Mouse (Mus musculus): ENCODE data around the gene Gm10271.

Gm10271 gene

DNA sequence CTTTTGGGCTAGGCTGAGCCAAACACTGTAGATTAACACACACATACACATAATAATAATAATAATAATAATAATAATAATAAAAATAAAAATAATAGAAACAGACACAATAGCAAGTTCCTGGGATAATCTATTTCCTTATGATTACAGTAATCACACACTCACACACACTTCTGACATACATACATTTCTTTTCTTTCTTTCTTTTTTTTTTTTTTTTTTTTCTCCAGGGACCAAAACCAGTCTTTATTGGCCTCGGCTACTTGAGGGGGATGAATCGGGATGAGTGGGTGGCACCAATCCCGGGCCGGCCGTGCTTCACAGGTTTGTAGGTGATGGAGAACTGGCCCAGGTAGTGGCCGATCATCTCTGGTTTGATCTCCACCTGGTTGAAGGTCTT lies at the start of gene Gm10271:
TSS of gene Gm10271 (minus strand) at position 101 of the 400 bp plus-strand sequence.
- DNase-seq, result no peak

DNA sequence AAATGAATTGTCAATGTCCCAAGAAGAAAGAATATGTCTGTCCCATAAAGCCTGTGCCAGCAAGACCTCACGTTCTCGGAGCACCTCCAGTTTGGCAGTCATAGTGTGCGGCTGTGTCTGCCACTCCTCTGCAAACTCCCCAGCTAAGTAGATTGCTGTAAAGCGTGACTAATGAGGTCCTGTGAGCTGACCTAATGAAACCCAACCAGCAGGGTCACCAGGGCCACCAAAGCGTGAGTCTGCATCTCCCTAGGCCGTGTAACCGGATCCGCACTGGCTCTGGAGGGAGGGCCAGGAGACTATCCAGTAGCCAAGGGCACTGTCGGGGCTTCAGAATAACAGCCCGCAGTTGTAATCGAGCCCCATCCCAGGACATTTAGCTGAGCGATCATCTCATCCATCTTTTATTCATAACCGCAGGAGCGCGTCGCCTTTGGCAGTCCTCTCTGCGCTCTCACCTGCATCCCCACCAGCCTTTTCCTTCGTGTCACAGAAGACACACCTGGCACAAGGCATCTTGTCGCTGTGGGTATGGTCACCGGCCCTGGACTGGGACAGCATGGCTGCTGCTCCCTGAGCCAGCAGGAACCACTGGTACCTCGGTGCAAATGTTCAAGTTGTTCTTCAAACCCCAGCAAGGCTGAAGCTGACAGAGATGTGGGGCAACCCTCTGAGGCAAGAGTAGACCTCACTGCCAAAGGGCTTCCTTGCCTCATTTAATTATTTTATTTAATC lies 48.8 kb upstream of the Gm10271 start:
- DNase-seq, result no peak

DNA sequence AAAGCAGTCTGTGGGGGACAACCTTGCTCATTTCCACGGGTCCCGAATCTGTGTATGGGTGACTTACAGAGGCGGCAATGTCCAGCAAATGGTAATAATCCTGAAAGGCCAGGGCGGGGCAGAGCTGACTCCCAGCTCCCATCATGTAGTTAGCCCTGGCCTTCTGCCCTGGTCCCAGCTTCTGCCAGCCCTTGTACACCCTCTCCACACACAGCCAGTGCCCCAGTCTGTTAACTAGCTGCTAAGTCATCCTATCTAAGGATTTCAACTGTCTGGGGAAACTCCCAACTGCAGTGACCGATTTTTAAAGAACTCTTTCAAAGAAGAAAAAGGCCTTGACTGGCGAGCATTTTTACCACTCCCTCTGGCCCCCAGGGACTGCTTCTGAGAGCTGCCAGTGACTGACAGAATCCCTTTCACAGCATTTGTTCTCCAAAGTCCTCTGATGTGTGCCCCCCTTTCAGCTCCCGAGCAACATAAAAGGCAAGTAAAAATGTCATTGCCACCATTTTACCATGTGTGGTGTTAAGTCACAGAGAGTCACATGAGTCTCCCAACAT lies 46.0 kb upstream of the Gm10271 start:
- DNase-seq, result no peak

DNA sequence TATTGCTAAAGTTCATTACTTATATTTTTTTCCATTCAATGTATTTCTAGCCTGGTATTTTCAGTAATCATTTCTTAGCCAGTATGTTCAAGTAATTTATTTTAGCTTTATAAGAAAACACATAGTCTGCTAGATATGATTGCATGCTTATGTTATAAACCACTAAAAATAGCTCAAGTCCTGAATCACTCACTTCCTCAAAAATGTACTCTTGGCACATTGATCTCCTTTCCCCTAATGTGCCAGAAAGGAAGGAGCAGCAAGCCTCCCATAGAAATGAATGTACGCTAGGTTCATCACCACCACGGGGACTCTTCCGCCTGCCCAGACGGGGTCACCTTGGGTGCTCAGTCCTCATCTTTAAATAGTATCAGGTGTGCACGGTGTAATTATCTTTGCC lies 42.2 kb upstream of the Gm10271 start:
- no peak for DNase-seq

DNA sequence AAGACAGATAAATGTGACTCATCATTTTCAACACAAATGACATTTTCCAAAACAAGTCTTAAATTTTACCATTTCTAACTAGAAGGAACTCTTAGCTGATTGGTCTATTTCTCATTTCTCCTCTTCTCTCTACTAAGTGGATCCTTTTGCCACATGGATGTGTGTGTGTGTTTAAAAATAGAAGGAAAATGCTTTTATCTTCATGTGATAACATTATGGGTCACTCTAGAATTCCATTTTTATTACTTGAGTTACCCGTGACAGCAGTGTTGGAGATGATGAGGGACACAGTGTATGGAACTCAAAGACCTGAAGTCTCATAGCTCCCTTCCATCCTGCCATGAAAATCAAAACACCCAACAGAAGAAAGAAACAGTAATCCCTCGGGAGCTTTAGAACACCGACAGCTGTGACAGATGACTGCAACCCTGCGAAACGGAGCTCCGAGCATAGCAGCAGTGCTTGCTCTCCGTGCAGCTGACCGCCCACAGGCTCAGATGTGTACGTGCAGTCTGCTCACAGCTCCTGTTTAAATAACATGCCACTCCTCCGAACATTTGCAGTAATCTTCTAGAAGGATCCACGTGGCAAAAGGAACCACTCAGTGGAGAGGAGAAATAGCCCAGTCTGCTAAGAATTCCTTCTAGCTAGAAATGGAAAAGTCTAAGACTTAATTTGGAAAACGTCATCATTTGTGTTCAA lies 41.4 kb upstream of the Gm10271 start:
- no peak for DNase-seq

DNA sequence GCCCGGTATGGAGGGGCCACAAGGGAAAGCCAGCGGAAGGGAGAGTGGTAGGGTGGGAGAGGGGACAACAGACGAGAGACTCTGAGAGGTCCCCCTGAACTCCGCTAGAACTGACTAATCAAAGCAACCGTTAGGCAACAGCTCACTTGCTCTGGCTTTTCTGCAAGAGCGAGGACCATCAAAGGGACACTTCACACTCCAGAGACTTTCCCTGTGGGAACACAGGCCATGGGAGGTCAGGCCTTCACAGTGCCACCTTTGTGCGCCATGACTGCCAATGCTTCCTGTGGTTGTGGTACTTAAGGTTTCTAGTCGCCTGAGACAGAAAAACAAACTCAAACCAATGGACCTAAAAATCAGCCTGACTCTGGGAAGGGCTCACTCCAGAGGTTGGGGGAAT lies 38.6 kb upstream of the Gm10271 start:
- no peak for DNase-seq

DNA sequence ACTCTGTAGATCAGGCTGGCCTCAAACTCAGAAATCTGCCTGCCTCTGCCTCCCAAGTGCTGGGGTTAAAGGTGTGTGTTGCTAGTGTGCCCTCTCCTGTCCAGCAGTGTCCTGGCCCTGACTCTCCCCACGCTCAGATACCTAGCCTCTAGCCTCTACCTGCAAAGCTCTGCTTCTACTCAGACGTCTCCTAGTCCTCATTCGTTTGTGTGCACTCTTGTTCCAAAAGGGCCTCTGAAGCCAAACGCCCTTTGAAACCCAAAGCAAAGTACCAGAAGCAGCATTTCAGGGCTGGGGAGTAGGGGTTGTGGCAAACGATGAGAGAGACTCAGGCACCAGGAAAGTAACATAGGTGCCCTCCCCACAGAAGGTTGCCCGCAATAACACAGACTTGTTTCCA lies 37.3 kb upstream of the Gm10271 start:
- no peak for DNase-seq

DNA sequence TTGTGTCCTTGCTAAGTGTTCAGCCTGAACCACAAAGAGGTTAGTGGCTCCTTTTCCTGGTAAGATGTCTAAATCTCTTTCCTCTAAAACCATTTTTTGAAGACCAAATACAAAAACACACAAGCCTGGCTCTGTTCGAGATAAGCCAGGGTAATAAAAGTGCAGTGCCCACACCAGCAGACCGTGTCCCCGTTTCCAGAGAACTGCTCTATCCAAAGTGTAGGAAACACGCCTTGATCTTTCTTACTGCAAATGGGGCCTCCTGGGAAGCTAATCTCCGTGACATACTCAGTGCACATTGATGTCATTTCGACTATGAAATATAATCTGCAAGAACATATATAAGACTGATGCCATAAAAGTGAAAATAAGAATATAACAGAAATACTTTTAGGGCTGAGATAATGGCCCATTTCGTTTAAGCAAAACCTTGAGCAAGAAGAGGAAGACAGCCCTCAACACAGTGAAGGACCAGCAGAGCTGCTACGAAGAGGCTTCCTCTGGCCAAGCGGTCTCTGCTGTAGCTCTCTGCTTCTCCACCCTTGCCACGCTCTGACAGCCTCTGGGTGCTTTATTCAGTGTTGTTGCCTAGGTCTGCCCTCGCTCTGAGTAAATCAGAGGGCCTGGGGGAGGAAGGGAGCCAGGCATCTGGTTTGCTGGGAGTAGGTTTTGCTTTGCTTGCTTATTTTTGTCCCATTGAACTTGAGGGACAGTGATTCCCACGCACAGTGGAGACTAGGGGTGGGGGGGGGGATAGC lies 33.5 kb upstream of the Gm10271 start:
- DNase-seq, result no peak

DNA sequence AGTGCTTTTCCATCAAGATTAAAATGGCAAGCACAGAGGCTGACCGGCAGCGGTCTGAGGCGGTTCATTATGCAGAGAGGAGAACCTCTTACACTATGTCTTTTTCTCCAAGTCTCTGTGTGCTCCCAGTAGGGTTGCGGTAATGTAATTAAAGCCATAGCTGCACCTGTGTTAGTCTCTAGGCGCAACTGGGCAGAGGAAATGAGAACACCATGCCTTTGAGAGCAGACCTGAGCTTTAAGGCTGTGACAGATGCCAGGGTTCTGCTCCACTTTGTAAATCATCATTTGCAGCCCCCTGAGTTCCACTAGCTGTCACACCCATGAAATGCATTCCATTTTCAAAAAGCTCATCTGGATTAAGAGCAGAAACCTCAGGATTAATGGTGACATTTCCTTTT lies 32.3 kb upstream of the Gm10271 start:
- no peak for DNase-seq

DNA sequence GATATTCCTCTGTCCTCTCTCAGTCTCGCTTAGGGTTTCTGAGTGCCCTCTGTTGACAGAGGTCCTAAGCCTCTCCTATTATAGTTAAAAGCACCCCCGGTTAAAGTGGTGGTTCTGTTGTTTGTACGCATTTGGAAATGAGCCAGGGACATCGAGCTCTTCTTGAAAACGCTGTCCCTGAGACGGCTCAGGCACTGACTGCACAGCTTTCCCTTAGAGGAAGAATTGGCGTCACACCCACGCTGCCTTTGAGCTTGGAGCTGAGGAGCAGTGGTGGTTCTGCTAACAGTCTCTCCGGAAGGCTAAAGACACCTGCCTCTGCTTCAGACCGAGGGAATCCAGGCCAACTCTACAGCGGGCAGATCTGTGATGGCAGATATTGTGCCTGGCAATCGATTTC lies 28.6 kb upstream of the Gm10271 start:
- no peak for DNase-seq

DNA sequence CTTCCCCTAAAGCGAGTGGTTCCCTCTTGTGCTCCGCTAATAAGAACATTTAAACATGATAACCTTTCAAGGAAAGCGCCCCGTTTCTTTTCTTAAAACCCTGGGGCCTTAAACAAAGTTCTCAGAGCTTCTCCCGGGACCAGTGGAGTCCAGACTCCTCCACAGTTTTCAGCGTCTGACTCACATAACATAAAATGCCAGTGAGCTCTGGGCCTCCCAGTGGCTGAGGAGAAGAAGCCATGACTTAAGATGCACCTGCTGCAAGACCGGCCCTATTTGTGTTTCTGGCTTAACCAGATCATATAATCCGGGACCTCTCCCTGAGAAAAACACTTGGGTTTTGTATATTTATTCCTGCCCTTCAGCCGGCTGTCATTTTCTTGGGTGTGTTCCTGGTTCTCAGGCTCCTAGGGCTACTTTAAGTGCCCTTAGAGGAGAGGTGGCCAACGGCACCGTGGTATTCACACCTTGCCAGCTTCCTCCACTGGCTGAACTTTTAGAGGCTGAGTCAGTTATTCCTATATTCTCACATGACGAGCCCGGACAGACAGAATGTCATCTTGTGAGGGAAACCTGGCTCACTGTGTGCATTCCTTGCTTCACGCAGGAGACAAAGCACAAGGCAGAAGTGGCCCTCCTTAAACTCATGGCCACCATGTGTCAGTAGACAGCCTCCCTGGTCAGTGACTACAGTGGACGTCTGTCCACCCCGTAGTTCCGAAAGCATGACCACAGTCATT lies 26.5 kb upstream of the Gm10271 start:
- DNase-seq, result no peak

DNA sequence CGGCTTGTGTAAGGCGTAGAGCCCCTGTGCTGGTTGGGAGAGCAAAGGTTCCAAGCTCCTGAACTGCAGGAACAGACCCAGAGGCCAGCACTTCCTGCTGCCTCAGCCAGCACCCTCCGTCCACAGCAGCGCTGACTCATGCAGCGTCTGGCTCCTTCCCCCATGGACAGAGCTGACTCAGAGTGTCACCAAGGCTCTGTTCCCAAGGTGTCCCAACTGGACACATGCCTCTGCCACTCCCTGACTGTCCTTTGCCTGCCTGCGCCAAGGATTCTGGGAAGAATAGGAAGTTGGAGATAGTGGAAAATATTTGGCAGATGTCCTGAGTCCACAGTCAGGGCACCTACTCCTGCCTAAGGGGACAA lies 23.8 kb upstream of the Gm10271 start:
- peak; percentile 78 for DNase-seq

DNA sequence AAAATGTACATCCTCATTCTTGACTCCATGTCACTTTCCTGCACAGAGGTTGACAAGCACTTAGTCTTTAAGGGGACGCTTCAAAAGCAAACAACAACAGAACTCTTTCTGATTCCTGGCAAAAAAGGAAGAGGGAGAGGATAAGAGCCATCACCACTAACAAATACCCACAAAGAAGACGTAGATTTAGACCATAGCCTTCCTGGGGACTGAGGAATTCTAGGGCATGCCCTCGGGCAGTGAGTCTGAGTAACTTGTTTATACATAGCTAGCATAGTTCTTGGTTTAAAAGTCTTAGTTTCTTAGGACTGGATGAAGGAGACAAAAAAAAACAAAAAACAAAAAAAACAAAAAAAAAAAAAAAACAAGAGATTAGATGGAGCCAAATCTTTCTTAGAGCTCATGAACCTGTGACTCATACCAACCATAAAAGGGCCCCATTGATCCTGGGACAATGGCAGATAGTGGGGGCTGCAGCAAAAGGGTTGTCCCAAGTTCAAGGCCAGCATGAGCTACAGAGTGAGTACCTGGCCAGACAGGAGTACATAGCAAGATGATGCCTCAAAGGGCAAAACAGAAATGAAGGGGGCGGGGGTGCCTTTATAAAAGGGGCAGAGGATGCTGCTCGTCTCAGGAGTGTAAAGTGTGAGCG lies 23.3 kb upstream of the Gm10271 start:
- peak; percentile 18 for DNase-seq

DNA sequence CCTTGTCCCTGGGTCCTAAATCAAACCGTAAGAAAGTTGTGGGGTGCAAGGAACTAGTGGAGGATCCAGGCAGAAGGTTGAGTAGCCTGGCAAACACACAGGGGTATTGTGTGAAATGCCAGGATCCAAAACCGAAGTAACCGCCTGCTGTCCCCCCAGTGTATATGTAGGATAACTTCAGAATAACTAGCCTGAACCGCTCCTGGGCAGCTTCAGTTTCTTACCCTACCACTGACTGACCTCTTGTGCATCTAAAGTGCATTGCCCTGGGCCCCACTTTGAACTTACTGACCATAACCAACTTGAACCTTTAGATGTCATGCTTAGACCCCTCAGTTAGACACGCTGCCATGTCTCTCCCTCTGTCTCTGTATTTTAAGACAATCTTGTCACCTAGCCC lies 22.8 kb upstream of the Gm10271 start:
- no peak for DNase-seq

DNA sequence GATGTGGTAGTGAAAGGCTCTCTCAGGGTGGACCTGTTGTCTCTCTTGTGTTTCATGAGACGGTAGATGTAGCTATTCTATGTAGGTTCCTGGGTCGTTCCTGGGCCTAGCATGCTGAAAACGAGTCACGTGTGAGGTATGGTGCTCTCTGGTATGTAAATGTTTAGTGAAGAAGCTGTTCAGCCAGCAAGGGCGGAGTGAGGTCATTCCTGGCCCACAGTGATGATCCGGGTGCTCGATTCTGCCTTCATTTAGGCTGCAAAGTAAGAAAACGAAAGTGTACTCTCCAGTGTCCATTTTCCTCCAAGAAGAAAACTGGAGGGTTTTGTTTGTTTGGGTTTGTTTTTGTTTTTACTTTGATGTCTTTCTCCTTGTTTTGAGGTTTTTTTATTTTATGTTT lies 21.6 kb upstream of the Gm10271 start:
- DNase-seq, result peak; percentile 21

DNA sequence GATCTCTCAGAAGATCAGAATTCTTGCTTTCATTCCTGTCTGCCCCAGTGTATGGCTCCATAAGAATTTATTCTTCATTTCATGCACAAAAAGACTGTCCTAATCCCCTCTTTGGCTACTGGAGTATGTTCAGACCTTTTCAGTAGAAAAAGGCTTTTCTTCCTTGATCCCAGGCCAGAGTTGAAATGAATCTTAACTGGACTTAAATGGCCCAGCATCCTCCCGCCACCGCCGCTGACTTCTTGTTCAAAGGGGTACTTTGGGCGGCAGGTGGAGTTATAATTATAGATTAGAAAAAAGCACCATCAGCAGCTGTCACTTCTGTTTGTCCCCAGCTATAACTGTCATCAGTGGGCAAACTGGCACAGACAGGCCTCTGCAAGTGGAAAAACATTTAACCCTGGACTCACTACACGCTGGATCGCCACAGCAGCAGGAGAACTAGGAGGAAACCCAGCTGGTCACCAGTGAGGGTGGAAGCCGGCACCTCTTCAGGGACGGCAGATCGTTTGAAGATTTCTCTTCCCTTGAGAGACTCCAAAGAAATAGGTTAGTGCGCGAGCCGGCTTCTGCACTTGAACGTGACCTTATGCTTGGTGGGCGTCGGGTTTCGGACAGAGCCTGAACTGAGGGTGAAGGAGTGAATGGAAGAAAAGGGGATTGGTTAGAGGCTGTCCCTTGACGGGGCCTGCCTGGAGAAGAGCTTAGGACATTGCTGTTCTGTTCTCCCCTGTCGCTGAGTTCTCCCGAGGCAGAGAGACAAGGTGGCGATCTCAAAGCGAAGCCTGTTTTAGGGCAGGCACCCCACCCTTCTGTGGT lies 14.1 kb upstream of the Gm10271 start, which contains the start of gene Best3:
TSS of gene Best3 (plus strand) at position 51 of the 819 bp plus-strand sequence.
- DNase-seq, result peak; percentile 16

DNA sequence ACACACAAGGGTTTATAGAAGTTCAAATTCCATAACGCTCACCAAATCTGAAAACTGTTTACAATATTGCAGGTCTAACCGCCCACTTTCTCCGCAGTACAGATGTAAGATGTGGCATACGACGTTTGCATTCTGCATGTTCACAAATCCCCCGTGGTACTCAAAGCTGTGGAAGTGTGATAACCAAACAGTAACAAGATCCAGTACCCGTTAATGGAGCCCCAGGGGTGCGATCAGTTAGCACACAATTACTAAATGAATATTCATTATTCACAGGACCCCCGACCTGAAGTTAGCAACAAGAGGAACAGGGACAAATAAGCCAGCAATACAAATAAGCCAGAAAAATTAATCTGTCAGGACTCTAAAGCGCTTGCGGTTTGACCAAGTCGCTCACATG lies 12.4 kb upstream of the Gm10271 start:
- no peak for DNase-seq

DNA sequence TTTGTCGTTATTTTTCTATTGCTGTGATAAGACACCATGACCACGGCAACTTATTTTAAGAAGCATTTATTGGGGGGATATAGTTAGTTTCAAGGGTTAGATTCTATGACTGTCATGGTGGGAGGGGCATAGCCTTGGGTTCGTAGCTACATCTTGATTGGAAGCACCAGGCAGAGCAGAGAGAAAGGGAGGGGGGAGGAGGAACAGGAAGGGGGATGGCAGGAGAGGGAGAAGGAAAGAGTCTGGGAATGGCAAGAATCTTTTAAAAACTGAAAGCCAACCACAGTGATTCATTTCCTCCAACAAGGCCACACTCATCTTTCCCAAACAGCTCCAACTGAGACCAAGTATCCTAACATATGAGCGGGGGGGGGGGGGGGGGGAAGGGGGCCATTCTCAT lies 10.1 kb upstream of the Gm10271 start:
- DNase-seq, result no peak

DNA sequence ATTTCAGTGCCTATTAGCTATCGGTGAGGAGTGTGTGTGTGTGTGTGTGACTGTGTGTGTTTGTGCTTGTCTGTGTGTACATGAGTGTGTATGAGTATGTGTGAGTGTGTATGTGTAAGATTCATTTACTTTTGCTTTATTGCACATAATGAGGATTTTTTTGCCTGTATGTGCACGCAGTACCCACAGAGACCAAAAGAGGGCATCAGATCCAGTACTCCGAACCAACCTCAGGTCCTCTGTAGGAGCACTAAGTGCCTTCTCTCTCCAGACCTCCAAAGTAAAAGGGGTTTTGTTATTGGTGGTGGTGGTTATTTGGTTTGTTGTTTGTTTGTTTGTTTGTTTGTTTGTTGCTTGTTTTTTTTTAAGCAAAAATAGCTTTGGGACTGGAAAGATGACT lies 8.5 kb upstream of the Gm10271 start:
- DNase-seq, result peak; percentile 64

DNA sequence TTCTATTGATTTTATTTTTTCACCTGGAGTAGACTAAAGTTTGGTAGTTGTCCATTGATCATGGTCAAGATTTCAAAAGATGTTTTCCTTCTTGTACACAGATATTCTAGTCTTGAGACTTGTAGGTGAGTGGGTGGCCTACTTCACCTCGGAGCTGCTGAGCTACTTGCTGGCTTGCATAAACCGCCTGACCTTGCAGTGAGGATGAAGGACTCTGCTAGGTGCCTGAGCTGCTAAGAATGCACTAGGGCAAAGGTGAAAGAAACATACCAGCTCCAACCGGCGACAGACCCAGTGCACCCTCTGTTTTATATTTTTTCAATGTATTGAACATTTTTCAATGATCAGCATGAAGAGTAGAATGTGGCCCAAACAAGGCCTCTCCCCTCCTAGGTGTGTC lies 7.9 kb upstream of the Gm10271 start:
- DNase-seq, result no peak

DNA sequence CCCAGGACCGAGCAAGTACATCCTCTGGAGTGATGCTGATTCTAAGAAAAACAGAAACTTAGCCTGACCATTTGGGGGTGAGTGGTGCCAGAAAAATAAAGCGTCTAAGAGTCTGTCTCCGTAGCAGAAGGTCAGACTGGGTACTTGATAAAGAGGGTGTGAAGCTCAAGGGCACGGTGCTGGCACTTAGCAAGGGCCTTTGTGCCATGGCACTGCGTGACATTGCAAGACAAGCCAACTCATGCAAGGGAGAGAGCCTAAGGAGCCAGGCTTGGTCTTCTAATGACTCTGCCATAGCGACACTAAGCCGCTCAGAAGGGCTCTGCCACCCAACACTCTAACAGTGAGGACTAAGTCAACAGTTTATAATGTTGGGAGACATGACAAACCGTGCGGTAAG lies 6.4 kb upstream of the Gm10271 start:
- DNase-seq, result no peak

Data from lung, postnatal 36 days (tissue).